Mouse (Mus musculus) gastrocnemius, postnatal 4 days (tissue): ENCODE results near the gene Btbd10. TPM values are rescaled to one million over a fixed set of nuclear protein-coding genes. Genes with fewer than 3 reads are reported as not detected.

Experiments used
- DNase-seq, 2 experiments: peaks; one replicate each; pipeline ENCODE4 v3.0.0; 2021 to 2022; ENCODE audit warnings: low spot score in 2 of 2, mixed read lengths in 2 of 2
- total RNA-seq, 2 experiments: library from RNA; stranded (reverse); gene quantifications; 2 replicates each; pipeline ENCODE4 v1.2.3; 2021

Gene Btbd10
- total RNA-seq, 2 experiments from 2014 or later = 14.4 to 16.7 TPM

GRCm38 (mm10) chr7:113295077-113295890 lies 73.9 kb downstream of the Btbd10 start:
- no peak for DNase-seq

GRCm38 (mm10) chr7:113294598-113294997 lies 74.6 kb downstream of the Btbd10 start:
- DNase-seq = no peak

GRCm38 (mm10) chr7:113292193-113292592 lies 77.0 kb downstream of the Btbd10 start:
- no peak for DNase-seq

- DNase-seq = no peak
Observed at GRCm38 (mm10) chr7:113291741-113292140, 77.5 kb downstream of the Btbd10 start.

GRCm38 (mm10) chr7:113289211-113289610 lies 80.0 kb downstream of the Btbd10 start:
- DNase-seq = no peak

- DNase-seq = no peak
Observed at GRCm38 (mm10) chr7:113285405-113285804, 83.8 kb downstream of the Btbd10 start.

GRCm38 (mm10) chr7:113279246-113279645 lies 89.9 kb downstream of the Btbd10 start:
- DNase-seq = no peak

- DNase-seq = no peak
Observed at GRCm38 (mm10) chr7:113278493-113278892, 90.7 kb downstream of the Btbd10 start.

- no peak for DNase-seq
Observed at GRCm38 (mm10) chr7:113277245-113277644, 91.9 kb downstream of the Btbd10 start.

GRCm38 (mm10) chr7:113272338-113272997 lies 96.7 kb downstream of the Btbd10 start:
- DNase-seq = no peak

- DNase-seq = no peak
Observed at GRCm38 (mm10) chr7:113270991-113271390, 98.2 kb downstream of the Btbd10 start.

GRCm38 (mm10) chr7:113270551-113270950 lies 98.6 kb downstream of the Btbd10 start:
- DNase-seq = peak in 1 of 2 experiments; percentile 33

GRCm38 (mm10) chr7:113269921-113270320 lies 99.3 kb downstream of the Btbd10 start:
- no peak for DNase-seq

GRCm38 (mm10) chr7:113269081-113269480 lies 100.1 kb downstream of the Btbd10 start:
- DNase-seq = no peak

- peak in 1 of 2 experiments; percentile 58 for DNase-seq
Observed at GRCm38 (mm10) chr7:113268287-113268686, 100.9 kb downstream of the Btbd10 start.

Other genes with a start within 250 kb of the Btbd10 start
- 10 to 100 TPM in 1 of 2 experiments, 1 to 10 TPM in 1; 9.0 to 10.7 TPM for gene Arntl, start 161.9 kb downstream of the Btbd10 start, total RNA-seq
- gene Pth, start 19.2 kb upstream of the Btbd10 start, total RNA-seq = not detected
- 10 to 100 TPM; 42.2 to 47.1 TPM for gene Far1, start 144.4 kb upstream of the Btbd10 start, total RNA-seq